Mouse (Mus musculus) embryonic facial prominence, embryonic 12.5 days (tissue): ENCODE measurements around the gene Smox. TPM values are rescaled to one million over a fixed set of nuclear protein-coding genes. Genes with fewer than 3 reads are reported as not detected.

Experiments
- ATAC-seq: fragments of 200-750 bp; cut with Nextera tagmentation; 2 replicates; pipeline ENCODE4 v1.8.0; 2017; ENCODE audit not compliant: insufficient number of reproducible peaks, insufficient read depth, low FRiP score, low TSS enrichment
- H3K27ac ChIP-seq: fragments of 300-500 bp; sonication (generic); 2 replicates; pipeline ENCODE4 v1.5.1; 2016; ENCODE audit warnings: mild to moderate bottlenecking
- H3K27me3 ChIP-seq: fragments of 300-500 bp; sonication (generic); 2 replicates; pipeline ENCODE4 v1.6.1; 2016; ENCODE audit warnings: mild to moderate bottlenecking, moderate library complexity
- H3K36me3 ChIP-seq: fragments of 300-500 bp; sonication (generic); 2 replicates; pipeline ENCODE4 v1.6.1; 2016; ENCODE audit warnings: mild to moderate bottlenecking
- H3K4me1 ChIP-seq: fragments of 300-500 bp; sonication (generic); 2 replicates; pipeline ENCODE4 v1.6.1; 2016
- H3K4me2 ChIP-seq: fragments of 300-500 bp; sonication (generic); replicated peaks from 2 replicates; pipeline ENCODE4 v1.6.1; 2016; ENCODE audit warnings: mild to moderate bottlenecking, moderate library complexity
- H3K4me3 ChIP-seq: fragments of 300-500 bp; sonication (generic); 2 replicates; pipeline ENCODE4 v1.5.1; 2016; ENCODE audit warnings: mild to moderate bottlenecking
- H3K9ac ChIP-seq: fragments of 300-500 bp; sonication (generic); 2 replicates; pipeline ENCODE4 v1.6.1; 2016; ENCODE audit warnings: mild to moderate bottlenecking, moderate library complexity
- H3K9me3 ChIP-seq: fragments of 300-500 bp; sonication (generic); 2 replicates; pipeline ENCODE4 v1.6.1; 2016; ENCODE audit warnings: mild to moderate bottlenecking, moderate library complexity
- WGBS: fragments of 180-500 bp; shearing (Covaris S2); methylation state at CpG from one replicate; pipeline ENCODE4 v1.1.7; 2016; 5-methylcytosine and 5-hydroxymethylcytosine counted together
- polyA plus RNA-seq: library from polyadenylated mRNA; unstranded; fragments of >200 nt; fragmentation: Nextera tagmentation; extraction: Ambion mirVana; gene quantifications from 2 replicates; pipeline ENCODE4 v1.2.1, GENCODE M21; 2016

The Smox gene
- polyA plus RNA-seq, 1 experiment from 2014 or later: 64.8 TPM

GRCm38 (mm10) chr2:131518790-131519189 lies 27.5 kb downstream of the Smox start:
- peaks cover 25% of the 10 kb centered on the region for H3K36me3 ChIP-seq
- no peaks in the 10 kb centered on the region for H3K9me3 ChIP-seq
- H3K4me2 ChIP-seq: no peak overlapping the region
- 50% methylated on average over 3 of the region's 3 CpGs for WGBS
- no peak for ATAC-seq
- H3K4me1 ChIP-seq: no peaks in the 10 kb centered on the region
- no peak overlapping the region for H3K4me3 ChIP-seq
- H3K27me3 ChIP-seq: no peaks in the 10 kb centered on the region
- no peak overlapping the region for H3K9ac ChIP-seq
- H3K27ac ChIP-seq: no peak overlapping the region

DNA sequence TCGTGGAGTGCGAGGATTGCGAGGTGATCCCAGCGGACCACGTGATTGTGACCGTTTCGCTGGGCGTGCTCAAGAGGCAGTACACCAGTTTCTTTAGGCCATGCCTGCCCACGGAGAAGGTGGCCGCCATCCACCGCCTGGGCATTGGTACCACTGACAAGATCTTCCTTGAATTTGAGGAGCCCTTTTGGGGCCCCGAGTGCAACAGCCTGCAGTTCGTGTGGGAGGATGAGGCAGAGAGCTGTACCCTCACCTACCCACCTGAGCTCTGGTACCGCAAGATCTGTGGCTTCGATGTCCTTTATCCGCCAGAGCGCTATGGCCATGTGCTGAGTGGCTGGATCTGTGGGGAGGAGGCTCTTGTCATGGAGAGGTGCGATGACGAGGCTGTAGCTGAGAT lies 29.4 kb downstream of the Smox start:
- H3K4me1 ChIP-seq: no peaks in the 10 kb centered on the region
- H3K27me3 ChIP-seq: no peaks in the 10 kb centered on the region
- peaks cover 30% of the 10 kb centered on the region for H3K36me3 ChIP-seq
- ATAC-seq: no peak
- no peak overlapping the region for H3K4me2 ChIP-seq
- no peaks in the 10 kb centered on the region for H3K9me3 ChIP-seq
- 96% methylated on average over 19 of the region's 19 CpGs for WGBS
- H3K4me3 ChIP-seq: no peak overlapping the region
- no peak overlapping the region for H3K9ac ChIP-seq
- no peak overlapping the region for H3K27ac ChIP-seq

- WGBS: 40% methylated on average over 3 of the region's 3 CpGs
- no peak overlapping the region for H3K4me2 ChIP-seq
- no peak overlapping the region for H3K4me3 ChIP-seq
- H3K9me3 ChIP-seq: no peaks in the 10 kb centered on the region
- no peaks in the 10 kb centered on the region; the same call in 1 of the 2 replicates for H3K27me3 ChIP-seq
- no peak for ATAC-seq
- no peak overlapping the region for H3K9ac ChIP-seq
- H3K36me3 ChIP-seq: peaks cover 11% of the 10 kb centered on the region; the same call in 1 of the 2 replicates
- H3K4me1 ChIP-seq: peaks cover 4% of the 10 kb centered on the region; the same call in 1 of the 2 replicates
- H3K27ac ChIP-seq: no peak overlapping the region
Measured at GRCm38 (mm10) chr2:131527061-131527460, 35.8 kb downstream of the Smox start.

DNA sequence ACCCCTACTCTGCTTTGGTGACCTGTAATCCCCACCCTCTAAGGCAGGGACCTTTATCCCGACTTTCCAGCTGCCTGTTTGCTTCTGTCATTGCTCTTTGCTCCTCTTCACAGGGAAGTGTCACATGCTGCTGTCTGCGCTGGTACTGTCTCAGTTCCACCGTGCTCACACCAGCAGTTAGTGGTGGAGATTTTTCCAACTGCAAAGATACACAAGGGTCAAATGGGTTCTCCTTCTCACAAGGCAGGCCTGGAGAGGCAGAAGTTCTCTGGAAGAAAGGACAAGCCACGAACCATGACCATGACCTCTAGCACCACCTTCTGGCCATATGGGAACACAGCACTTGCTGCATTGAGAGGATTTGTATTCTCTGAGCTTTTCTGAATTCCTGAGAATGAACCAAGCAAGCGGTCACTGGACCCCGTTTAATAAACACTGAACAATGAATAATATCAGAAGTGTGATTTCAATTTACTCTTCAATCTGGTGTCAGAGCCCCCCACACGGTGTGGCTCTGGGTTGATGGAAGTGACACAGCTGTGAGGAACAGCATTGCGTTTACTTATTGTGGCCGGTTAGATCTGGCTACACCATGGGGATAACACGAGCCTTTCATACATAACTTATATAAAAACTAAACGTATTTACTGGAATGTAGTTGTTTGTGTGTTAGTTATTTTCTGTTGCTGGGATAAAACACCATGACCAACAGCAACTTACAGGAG lies 38.8 kb downstream of the Smox start:
- WGBS: 33% methylated on average over 11 of the region's 11 CpGs
- no peak overlapping the region for H3K9ac ChIP-seq
- peaks cover 6% of the 10 kb centered on the region; the same call in 1 of the 2 replicates for H3K36me3 ChIP-seq
- H3K27me3 ChIP-seq: no peaks in the 10 kb centered on the region; the same call in 1 of the 2 replicates
- no peaks in the 10 kb centered on the region for H3K9me3 ChIP-seq
- H3K4me3 ChIP-seq: no peak overlapping the region
- H3K27ac ChIP-seq: no peak overlapping the region
- ATAC-seq: no peak
- peaks cover 4% of the 10 kb centered on the region; the same call in 1 of the 2 replicates for H3K4me1 ChIP-seq
- H3K4me2 ChIP-seq: no peak overlapping the region

GRCm38 (mm10) chr2:131530623-131531008 lies 39.3 kb downstream of the Smox start:
- WGBS: 22% methylated on average over 9 of the region's 9 CpGs
- Histone ChIP-seq H3K36me3 (peaks cover 6% of the 10 kb centered on the region; the same call in 1 of the 2 replicates), H3K4me1 (peaks cover 4% of the 10 kb centered on the region; the same call in 1 of the 2 replicates), H3K9me3 (no peaks in the 10 kb centered on the region), H3K4me3 (no peak overlapping the region), H3K27ac (no peak overlapping the region), H3K9ac (no peak overlapping the region), H3K27me3 (no peaks in the 10 kb centered on the region; the same call in 1 of the 2 replicates), H3K4me2 (no peak overlapping the region)
- ATAC-seq: no peak

DNA sequence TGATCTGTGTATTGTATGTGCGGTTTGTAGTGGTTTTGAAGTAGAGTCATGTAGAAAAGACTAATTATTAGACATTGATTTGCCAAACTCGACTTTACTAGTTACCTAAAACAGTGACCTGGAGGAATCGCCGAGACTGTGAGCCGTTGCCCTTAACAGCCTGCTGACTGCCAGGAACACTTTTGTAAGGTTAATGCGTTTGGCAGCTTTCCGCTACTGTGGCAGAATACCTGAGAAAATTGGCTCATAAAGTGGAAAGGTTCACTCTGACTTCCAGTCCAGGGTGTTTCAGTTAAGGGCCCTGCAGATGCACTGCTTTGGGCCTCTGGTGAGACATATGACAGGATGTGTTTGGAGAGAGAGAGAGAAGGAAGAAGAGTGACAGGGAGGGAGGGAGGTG lies 40.0 kb downstream of the Smox start:
- H3K4me3 ChIP-seq: no peak overlapping the region
- no peak overlapping the region for H3K27ac ChIP-seq
- no peak for ATAC-seq
- H3K4me2 ChIP-seq: no peak overlapping the region
- H3K9me3 ChIP-seq: no peaks in the 10 kb centered on the region
- H3K4me1 ChIP-seq: peaks cover 4% of the 10 kb centered on the region; the same call in 1 of the 2 replicates
- H3K9ac ChIP-seq: no peak overlapping the region
- H3K27me3 ChIP-seq: no peaks in the 10 kb centered on the region; the same call in 1 of the 2 replicates
- 0 out of 2 replicates have a peak, but pooled peaks cover 6% of the 10 kb centered on the region for H3K36me3 ChIP-seq
- 88% methylated on average over 7 of the region's 7 CpGs for WGBS

GRCm38 (mm10) chr2:131535168-131535567 lies 43.9 kb downstream of the Smox start:
- Histone ChIP-seq H3K4me1 (peaks cover 4% of the 10 kb centered on the region; the same call in 1 of the 2 replicates), H3K9me3 (no peaks in the 10 kb centered on the region), H3K4me2 (no peak overlapping the region), H3K36me3 (no peaks in the 10 kb centered on the region), H3K27me3 (no peaks in the 10 kb centered on the region), H3K9ac (no peak overlapping the region), H3K4me3 (no peak overlapping the region), H3K27ac (no peak overlapping the region)
- ATAC-seq: no peak
- WGBS: 89% methylated on average over 5 of the region's 5 CpGs

DNA sequence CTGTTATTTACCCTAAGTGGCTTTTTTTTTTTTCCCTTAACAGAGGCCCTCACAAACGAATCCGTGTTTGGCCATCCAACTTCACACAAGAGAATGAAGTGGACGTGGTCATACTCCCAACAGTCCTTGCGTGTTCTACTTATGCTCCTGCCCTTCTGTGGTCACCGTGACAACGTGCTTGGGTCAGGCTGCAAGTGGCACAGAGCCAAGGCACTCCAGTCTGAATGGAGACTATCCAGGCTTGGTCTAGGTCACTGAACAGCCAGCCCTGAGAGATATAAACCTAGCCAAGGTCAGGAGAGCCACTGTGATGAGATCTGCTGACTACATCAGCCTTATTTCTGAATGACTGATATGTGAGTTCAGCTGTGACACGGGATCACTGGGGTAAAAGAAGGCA lies 47.0 kb downstream of the Smox start:
- Histone ChIP-seq H3K9ac (no peak overlapping the region), H3K27me3 (0 out of 2 replicates have a peak, but pooled peaks cover 5% of the 10 kb centered on the region), H3K36me3 (no peaks in the 10 kb centered on the region), H3K4me2 (no peak overlapping the region), H3K4me3 (no peak overlapping the region), H3K27ac (no peak overlapping the region), H3K4me1 (0 out of 2 replicates have a peak, but pooled peaks cover 7% of the 10 kb centered on the region), H3K9me3 (no peaks in the 10 kb centered on the region)
- ATAC-seq: no peak
- WGBS: 86% methylated on average over 7 of the region's 7 CpGs

- no peak for ATAC-seq
- Histone ChIP-seq H3K9me3 (no peaks in the 10 kb centered on the region), H3K27ac (no peak overlapping the region), H3K4me3 (no peak overlapping the region), H3K4me2 (no peak overlapping the region), H3K27me3 (0 out of 2 replicates have a peak, but pooled peaks cover 9% of the 10 kb centered on the region), H3K9ac (no peak overlapping the region), H3K4me1 (0 out of 2 replicates have a peak, but pooled peaks cover 7% of the 10 kb centered on the region), H3K36me3 (no peaks in the 10 kb centered on the region)
- whole genome bisulfite sequencing: 85% methylated on average over 6 of the region's 6 CpGs
Measured at GRCm38 (mm10) chr2:131539780-131540179, 48.5 kb downstream of the Smox start.

GRCm38 (mm10) chr2:131541686-131542085 lies 50.4 kb downstream of the Smox start:
- Histone ChIP-seq H3K27ac (no peak overlapping the region), H3K36me3 (no peaks in the 10 kb centered on the region), H3K9me3 (no peaks in the 10 kb centered on the region), H3K27me3 (peaks cover 22% of the 10 kb centered on the region), H3K4me1 (peaks cover 13% of the 10 kb centered on the region; the same call in 1 of the 2 replicates), H3K4me2 (no peak overlapping the region), H3K4me3 (no peak overlapping the region), H3K9ac (no peak overlapping the region)
- no peak for ATAC-seq
- 83% methylated on average over 4 of the region's 4 CpGs for WGBS

- no peaks in the 10 kb centered on the region for H3K36me3 ChIP-seq
- no peaks in the 10 kb centered on the region for H3K9me3 ChIP-seq
- H3K9ac ChIP-seq: no peak overlapping the region
- no peak overlapping the region for H3K4me3 ChIP-seq
- peaks cover 30% of the 10 kb centered on the region for H3K27me3 ChIP-seq
- no peak overlapping the region for H3K27ac ChIP-seq
- peaks cover 13% of the 10 kb centered on the region; the same call in 1 of the 2 replicates for H3K4me1 ChIP-seq
- H3K4me2 ChIP-seq: no peak overlapping the region
- 19% methylated on average over 6 of the region's 6 CpGs for WGBS
- no peak for ATAC-seq
Measured at GRCm38 (mm10) chr2:131542531-131542930, 51.2 kb downstream of the Smox start.
